Mouse (Mus musculus): ENCODE measurements around the gene Gm17364.
A peak's percentile ranks its signal among the peaks of the same experiment; 100 is the strongest.
"Not testable (repeated sequence)": the region's sequence is repeated elsewhere in the genome, so short reads cannot be mapped to it uniquely, and the experiment has no call there.

The Gm17364 gene

DNA sequence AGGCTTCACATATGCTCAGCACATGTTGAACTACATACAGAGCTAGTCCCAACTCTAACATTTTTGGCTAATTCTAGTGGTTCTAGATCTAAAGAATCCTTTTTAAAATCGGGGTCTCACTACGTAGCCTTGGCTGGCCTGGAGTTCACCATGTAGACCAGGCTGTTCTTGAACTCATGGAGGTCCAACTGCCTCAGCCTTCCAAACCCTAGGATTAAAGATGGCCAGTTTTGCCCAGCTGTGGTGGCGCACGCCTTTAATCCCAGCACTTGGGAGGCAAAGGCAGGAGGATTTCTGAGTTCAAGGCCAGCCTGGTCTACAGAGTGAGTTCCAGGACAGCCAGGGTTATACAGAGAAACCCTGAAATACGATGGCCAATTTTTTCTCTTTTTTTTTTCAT lies 22.5 kb downstream of the Gm17364 start:
- DNase-seq: not testable (repeated sequence)

DNA sequence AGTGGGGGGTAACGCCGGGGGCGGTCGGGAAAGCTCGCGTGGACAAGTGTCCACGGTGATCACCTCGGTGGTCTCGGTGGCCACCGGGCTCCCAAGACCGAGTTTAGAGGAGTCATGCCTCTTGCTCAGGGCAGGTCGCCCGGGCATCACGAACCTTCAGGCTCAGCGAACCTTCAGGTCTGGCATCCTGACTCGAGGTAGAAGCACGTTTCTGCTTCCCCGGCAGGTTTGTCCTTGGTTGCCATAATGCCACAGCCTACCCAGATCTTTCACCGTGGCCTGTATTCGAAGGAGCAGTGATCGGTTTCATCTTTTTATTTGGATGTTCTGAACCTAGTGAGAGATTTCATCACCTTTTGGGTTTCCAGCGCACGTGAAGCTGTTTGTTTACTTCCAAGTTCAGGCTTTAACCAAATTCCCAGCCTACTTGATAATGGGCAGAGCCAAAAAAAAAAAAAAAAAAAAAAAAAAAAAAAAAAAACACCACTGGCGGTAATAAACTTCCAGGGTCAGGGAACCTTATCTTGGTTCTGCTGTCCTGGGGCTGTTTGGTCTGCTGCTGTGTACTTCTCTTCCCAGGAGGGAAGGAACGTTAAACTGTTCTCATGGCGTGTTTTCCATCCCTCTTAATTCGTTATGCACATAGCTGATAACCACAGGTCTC lies 23.3 kb downstream of the Gm17364 start:
- DNase-seq: peak; percentile 23

DNA sequence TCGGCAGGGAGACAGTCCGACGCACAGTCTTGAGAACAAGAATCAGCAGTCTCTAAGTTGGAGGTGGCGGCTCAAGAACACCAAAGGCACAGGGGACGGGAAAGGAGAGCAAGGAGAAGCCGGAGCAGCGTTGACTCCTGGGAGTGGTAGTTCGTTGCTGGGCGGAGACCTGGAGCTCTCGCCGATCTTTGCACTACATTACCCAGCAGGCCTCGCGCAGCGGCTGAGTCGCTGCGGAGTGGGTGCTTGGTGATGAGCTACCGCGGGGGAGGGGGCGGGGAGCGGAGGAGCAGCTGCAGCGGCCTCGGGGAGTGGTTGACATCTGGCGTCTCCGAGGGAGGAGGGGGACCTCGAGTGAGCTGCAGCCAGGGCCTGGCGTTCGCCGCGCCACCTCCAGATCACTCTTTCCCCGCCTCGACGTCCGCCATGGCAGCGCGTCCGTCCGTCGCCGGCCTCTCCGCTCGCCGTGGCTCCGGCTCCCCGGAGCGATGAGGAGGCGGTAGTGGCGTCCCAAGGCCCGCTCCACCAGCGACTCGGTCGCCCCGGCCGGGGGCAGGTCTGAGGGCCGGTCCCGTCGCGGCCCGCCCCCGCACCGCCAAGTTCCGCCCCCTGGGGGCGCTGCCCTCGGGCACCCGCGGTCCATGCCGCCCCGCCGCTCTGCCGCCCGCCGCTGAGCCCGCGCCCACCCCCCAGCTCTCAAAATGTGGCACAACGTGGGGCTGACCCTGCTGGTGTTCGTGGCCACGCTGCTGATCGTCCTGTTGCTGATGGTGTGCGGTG lies 24.0 kb downstream of the Gm17364 start, which contains the start of gene Smim13:
Gene Smim13 (plus strand): TSS at position 307 of the 780 bp plus-strand sequence.
- DNase-seq: peak; percentile 97

DNA sequence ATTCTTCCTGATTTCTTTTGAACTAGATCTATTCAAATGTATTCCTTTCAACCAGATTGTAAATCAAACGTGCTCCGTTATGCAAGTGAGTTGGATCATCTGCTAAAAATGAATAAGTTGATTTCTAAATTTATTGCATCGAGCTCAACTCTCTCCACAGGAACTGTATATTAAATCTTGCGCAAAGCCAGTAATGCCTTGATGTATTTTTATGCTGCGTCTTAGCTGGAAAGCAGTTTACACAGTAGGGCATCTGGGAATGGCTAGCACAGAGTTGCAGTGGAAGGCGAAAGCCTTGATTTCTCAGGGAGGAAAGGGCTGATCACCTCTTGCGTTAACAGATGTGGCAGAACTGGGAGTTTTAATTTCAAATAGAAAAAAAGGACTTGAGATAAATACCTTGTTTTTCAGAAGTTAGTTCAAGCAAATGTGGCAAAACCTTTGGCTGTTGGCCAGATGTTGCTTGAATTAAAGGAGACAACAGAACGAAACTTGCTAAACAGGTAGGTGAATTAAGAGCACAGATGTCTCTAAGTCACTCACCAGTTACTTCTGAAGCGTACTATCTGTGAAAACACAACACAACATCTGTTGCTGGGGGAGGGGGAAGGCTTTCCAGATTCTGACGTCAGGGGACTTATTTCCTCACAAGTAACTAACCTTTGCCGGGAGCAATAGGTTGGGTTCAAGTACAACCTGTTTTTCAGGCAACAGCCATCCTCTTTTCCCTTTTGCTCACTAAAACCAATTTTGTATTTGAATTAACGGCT lies 24.8 kb downstream of the Gm17364 start:
- peak; percentile 48 for DNase-seq

DNA sequence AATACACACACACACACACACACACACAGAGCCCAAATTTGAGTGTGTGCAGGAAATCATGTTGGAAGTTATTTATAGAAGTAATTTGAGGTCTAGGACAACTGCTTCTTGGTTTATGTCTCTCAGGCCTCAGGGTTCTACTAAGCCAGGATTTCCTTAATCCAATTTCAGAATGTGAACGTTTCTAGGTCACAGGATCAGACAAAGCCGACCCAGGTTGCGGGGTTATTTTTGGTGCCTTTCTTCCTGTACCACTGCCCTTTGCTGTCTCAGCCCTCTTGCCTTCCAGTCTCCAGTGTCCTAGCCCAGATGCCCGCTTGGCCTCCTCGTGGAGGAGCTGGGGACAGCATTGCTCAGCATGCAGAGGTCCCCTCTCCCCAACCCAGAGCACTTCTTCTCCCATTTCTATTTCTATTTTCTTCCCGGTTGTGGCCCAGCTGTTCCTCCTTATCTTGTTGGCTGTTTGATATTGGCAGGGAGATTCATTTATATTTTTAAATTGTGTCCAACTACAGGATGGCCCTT lies 29.4 kb downstream of the Gm17364 start:
- no peak for DNase-seq

DNA sequence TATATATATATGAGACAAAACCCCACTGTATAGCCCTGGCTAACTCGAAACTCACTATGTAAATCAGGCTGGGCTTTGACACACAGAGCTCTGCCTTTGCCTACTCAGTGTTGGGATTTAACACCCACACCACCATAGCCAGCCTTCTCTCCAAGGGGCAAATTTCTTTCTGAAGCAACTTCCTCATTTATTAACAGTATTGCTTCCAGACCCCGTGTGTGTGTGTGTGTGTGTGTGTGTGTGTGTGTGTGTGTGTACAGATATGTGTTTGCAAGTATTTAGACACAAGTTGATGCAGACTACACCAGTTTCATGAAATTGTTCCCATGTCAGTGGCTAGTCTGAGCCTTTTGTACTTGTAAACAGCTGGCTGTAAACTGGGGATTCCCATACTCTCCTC lies 32.2 kb downstream of the Gm17364 start:
- no peak for DNase-seq

DNA sequence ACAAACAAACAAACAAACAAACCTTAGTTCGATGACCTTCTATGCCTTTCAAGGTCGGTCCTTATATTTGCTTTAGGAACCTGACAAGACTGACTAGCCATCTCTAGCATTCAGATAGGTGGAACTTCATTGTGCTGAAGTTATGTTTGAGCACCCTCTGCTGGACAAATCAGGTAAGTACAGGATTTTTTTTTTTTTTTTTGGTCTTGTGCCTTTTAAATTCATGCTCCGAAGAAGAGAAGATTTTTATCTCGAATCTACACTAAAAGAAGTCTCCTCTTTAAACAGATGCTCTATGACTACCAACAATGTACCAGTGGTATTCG lies 35.0 kb downstream of the Gm17364 start:
- DNase-seq: peak; percentile 52

DNA sequence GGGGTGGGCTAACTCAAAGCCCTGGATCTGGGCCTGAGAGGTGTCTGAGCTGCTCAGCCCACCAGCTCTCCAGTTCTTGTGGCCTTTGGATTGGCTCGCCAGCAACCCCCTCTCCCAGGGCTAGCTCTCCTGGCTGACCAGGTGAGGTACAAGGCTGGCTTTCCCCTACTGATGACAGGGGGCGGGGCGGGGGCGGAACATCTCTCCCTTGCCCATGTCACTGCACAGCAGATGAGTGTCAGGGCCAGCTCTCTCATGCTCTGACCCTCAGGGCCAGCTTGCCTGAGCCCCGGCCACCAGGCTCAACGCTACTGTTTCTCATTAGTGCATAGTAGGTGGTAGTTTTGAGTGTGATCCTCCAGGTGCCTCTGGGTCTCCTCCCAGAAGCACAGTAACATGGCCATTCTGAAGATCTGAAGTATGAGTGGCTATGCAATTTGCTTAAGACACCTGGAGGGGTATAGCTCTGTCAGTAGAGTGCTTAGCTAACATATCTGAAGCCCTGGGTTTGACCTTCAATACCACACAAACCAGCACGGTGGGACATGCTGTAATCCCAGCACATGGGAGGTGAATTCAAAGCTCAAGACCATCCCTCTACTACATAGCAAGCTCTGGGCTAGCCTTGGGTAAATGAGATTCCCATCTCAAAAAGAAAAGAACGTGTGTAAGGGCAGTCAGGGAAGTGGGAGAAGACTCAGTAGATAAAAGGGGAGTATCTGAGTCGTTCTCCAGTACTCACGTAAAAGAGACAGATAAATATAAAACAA lies 35.6 kb downstream of the Gm17364 start:
- DNase-seq: no peak

DNA sequence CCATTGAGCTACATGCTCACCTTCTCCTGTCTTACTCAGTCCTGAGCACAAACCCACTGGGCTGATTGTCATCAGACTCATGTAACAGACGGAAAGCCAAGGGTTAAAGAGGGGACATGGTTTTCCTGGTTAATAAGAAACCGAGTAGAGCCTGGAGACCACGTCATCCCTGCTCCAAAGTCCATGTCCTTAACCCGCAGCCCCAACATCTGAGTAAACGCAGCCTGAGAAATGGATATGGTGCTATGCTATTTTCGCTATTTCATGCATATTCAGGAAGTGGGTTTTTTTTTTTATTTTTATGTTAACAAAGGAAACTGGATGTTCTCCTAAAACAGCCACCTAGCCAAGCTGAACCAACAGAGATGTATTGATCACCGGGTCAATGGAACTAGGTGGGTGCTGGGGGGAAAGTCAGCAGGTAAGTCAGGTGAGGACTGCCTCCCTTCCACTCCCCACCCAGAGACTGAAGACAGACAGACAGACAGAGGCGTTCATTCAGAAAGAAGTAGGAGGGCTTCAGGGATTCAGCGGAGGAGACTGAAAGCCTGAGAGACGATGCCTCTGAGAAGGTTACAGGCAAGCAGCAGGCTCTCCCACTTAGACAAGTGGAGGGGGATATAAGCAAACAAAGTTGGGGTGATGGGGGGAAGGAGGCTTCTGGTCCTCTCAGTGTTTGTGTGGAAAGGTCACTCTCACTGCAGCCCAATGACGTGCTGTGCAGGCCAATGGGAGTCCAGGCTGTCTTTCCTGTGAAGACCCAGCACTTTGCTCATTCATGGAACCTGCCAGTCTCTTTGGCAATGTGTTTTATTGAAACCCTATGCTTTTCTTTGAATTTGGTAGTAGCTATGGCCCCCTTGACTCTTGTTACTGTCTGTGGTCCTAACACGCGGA lies 37.7 kb downstream of the Gm17364 start:
- no peak for DNase-seq

DNA sequence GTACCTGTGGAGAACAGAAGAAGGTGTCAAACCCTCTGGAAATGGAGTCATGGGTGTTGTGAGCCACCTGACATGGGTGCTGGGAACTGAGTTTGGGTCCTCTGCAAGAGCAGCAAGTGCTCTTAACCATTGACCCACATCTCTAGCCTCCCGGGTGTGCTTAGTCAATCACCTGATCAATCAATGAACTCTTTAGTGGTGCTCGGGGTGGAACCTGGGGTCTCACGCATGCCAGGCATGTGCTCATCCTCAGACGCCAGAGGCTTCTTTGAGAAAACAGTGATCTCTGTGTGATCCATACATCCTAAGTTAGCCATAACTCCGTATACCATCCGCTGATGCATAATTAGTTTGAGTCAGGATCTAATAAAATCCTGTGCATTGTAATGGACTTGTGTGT lies 38.6 kb downstream of the Gm17364 start:
- no peak for DNase-seq

DNA sequence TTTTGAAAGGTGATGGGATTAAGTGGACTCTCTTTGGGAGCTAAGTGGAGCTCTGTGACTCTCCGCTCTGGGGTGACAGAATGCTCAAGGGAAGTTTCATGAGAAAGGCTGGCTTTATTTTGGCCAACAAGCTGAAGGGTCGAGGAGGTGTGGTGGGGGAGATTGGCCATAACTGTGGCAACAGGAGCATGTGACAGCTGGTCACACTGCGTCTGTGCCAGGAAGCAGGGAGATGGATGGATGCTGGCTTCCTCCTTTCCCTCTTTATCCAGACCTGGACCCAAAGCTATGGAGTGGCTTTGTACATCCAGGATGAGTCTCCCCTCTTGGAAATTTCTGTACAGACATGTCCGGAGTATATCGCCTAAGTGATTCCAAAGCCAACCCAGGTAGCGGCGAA lies 40.5 kb downstream of the Gm17364 start:
- no peak for DNase-seq

DNA sequence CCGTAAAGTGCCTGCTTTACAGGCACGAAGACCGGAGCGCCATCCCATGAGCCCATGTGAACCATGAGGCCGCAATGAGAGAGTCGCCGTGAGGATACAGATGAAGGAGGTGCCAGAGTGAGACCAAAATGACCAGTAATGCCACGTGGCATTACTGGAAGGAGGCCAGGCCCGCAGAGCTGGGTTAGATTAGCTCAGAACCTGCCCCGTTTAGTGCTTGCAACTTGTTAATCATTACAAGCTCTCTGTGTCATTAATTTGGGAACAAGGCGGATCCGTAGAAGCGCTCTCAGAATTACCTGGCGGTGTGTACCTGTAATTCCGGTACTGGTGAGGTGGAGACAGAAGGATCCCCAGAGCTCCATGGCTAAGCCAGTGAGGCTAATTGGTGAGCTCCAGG lies 41.6 kb downstream of the Gm17364 start:
- DNase-seq: no peak

DNA sequence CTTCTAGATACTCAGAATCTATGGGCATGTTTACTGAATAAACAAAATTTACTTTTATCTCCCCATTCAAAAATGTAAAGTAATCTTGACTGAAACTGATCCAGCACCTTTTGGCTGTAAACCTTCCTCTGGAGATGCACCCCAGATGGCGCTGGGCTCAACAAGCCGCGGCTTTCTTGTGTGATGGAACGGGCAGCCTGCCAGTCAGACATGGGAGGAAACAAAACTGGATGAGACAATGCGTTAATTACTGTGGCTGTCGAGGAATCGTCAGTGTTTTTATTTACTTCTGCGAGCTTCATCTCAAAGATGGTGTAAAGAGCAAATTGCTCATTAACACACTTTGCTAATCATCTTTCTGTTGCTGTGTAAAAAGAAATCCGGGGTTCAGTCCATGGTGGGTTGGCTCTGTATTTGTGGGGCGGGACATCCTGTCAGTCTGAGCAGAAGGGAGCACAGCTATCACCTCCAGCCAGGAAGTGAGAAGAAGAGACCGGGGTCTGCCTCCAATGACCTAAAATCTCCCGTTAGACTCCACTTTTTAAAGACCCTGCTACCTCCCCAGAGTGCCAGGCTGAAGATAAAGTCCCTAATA lies 42.3 kb downstream of the Gm17364 start:
- no peak for DNase-seq

DNA sequence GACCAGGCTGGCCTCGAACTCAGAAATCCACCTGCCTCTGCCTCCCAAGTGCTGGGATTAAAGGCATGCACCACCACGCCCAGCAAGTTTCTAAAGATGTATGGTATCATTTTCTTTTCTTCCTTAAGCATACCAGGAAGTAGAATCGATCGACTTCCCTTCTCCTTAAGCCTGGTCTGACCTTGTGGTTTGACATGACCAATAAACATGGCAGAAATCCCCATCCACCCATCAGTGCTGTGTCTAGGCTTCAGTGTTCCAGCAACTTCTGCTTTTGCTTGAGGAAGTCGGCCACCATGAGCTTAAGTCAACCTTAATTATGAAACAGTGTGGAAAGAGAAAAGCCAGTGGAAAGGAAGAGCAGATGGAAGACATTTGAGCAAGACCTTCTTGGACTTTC lies 43.5 kb downstream of the Gm17364 start:
- peak; percentile 16 for DNase-seq

DNA sequence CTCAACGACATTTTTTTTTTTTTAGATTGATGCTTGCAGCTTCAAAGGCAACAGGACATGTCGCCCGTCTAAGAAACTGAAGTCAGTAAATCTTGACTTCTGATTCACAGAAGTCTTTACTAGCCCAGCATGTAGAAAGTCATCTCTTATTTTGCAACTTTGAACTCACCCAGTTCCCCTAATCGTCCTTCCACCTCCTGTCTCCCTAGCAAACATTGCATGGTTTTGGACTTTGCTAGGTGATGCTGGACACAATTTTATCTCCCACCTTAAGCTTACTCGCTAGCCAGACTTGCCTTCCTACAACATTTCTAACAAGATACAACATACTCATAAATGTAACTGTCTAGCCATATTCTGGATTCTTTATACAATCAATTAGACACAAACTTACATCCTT lies 45.7 kb downstream of the Gm17364 start:
- no peak for DNase-seq

DNA sequence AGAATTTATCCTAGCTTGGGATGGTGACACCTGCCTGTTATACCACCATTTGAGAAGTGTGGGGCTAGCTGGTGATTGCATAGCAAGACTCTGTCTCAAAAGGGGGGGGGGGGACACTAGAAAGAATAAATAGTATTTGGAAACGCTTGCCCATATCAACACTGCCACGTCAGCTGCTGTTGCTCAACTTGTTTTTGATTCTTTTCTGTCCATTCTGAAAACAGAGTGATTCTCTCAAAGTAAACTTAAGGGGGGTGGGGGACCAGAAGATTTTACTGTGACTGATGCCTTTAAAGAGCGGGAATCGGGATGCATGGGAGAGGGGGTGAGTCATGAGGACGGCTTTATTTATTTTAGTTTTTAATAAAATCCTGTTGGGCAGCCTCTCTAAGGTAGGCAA lies 47.3 kb downstream of the Gm17364 start:
- DNase-seq: no peak

Measured in lung, postnatal 36 days (tissue).